38 mouse cellular contexts compared by ENCODE assay signal in the genomic region with DNA sequence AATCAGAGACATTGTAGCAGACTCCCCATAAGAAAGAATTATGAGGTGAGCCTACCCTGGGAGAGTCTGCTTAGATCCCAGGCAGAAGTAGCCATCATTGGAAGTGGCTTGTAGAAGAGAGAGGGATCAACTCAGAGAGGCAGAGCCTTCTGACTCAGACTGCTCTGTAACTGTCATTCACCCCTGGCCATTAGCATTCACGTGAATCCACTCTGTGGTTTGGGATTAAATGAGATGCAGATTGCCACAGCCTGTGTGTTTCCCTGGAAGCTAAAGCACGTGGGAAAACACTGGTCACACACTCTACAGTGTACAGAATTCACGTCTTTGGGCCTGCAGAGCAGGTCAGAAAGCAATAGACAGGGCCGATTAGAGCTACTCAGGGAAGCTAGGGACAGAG. TPM values are rescaled to one million over a fixed set of nuclear protein-coding genes. Genes with fewer than 3 reads are reported as not detected.
"Had no signal": no experiment of that assay in that cellular context is flagged by ENCODE, and none has a peak within 500 bp of the region (broad histone marks: within the 10 kb centered on the region; RNA-seq: fewer than 3 reads in every experiment).

No protein-coding gene starts in this region.

- H3K4me3 ChIP-seq: embryonic facial prominence, embryonic 10.5 days; embryonic facial prominence, embryonic 12.5 days; embryonic facial prominence, embryonic 13.5 days; embryonic facial prominence, embryonic 15.5 days; erythroblast, embryonic 14.5 days; forebrain, embryonic 10.5 days; forebrain, embryonic 12.5 days; forebrain, embryonic 13.5 days; forebrain, embryonic 15.5 days; gastrocnemius, adult 2 months; heart, adult 2 months had no signal

- ATAC-seq: forebrain, embryonic 13.5 days; forebrain, embryonic 14.5 days; forebrain, embryonic 15.5 days; forebrain, embryonic 16.5 days; forebrain, postnatal 0 days had no signal

- H3K4me1 ChIP-seq: embryonic facial prominence, embryonic 12.5 days; embryonic facial prominence, embryonic 13.5 days; embryonic facial prominence, embryonic 15.5 days; forebrain, embryonic 10.5 days; forebrain, embryonic 12.5 days; forebrain, embryonic 13.5 days; forebrain, embryonic 15.5 days had no signal

- H3K27me3 ChIP-seq: embryonic facial prominence, embryonic 12.5 days; embryonic facial prominence, embryonic 15.5 days; forebrain, embryonic 12.5 days; forebrain, embryonic 13.5 days; forebrain, embryonic 15.5 days had no signal

- DNase-seq: cerebellum, adult 9-10 months; cerebellum, adult 9-11 months; cerebellum, postnatal 10 days; cerebellum, postnatal 14 days; cerebellum, postnatal 25 days; cerebellum, postnatal 36 days; embryo, embryonic 11 days; forebrain, postnatal 0 days; gastrocnemius, adult 2 months; gastrocnemius, postnatal 10 days; gastrocnemius, postnatal 14 days; gastrocnemius, postnatal 25 days; gastrocnemius, postnatal 36 days; heart, adult 11 months; heart, adult 18-20 months; heart, adult 2 months had no signal

- H3K36me3 ChIP-seq: embryonic facial prominence, embryonic 10.5 days; embryonic facial prominence, embryonic 12.5 days; embryonic facial prominence, embryonic 13.5 days; embryonic facial prominence, embryonic 15.5 days; forebrain, embryonic 10.5 days; forebrain, embryonic 12.5 days; forebrain, embryonic 15.5 days had no signal

- H3K27ac ChIP-seq: embryonic facial prominence, embryonic 10.5 days; embryonic facial prominence, embryonic 12.5 days; embryonic facial prominence, embryonic 13.5 days; embryonic facial prominence, embryonic 15.5 days; forebrain, embryonic 10.5 days; forebrain, embryonic 12.5 days; forebrain, embryonic 13.5 days; forebrain, embryonic 15.5 days; gastrocnemius, adult 2 months; heart, adult 2 months had no signal

RNA-seq across cellular contexts. Expression of gene Ace3, which starts 10.0 kb away (rescaled TPM):
- total RNA-seq: common myeloid progenitor, adult 5-6 weeks; forebrain, postnatal 0 days; gastrocnemius, adult 18-20 months; gastrocnemius, adult 2 months; gastrocnemius, adult 8-10 months; gastrocnemius, postnatal 10 days; gastrocnemius, postnatal 14 days; gastrocnemius, postnatal 25 days; gastrocnemius, postnatal 36 days; gastrocnemius, postnatal 4 days; granulocyte monocyte progenitor cell, adult 5-6 weeks; heart, adult 18-20 months; heart, adult 2 months; heart, adult 8-10 months had no signal
- polyA plus RNA-seq: cortical plate, adult 2 months; embryonic facial prominence, embryonic 10.5 days; embryonic facial prominence, embryonic 11.5 days; embryonic facial prominence, embryonic 12.5 days; embryonic facial prominence, embryonic 13.5 days; embryonic facial prominence, embryonic 14.5 days; embryonic facial prominence, embryonic 15.5 days; erythroblast, embryonic 14.5 days; forebrain, embryonic 10.5 days; forebrain, embryonic 11.5 days; forebrain, embryonic 12.5 days; forebrain, embryonic 13.5 days; forebrain, embryonic 14.5 days; forebrain, embryonic 16.5 days; forebrain, postnatal 0 days; frontal cortex, adult 2 months; heart, adult 2 months had no signal

RNA-seq across cellular contexts. Expression of gene Ace, which starts 16.7 kb away (rescaled TPM):
- total RNA-seq: granulocyte monocyte progenitor cell, adult 5-6 weeks had no signal
- polyA plus RNA-seq: erythroblast, embryonic 14.5 days had no signal

RNA-seq across cellular contexts. Expression of gene Kcnh6, which starts 23.5 kb away (rescaled TPM):
- total RNA-seq: common myeloid progenitor, adult 5-6 weeks; gastrocnemius, adult 18-20 months; gastrocnemius, adult 2 months; gastrocnemius, adult 8-10 months; gastrocnemius, postnatal 10 days; gastrocnemius, postnatal 14 days; gastrocnemius, postnatal 25 days; gastrocnemius, postnatal 36 days; granulocyte monocyte progenitor cell, adult 5-6 weeks; heart, adult 2 months; heart, adult 8-10 months had no signal
- polyA plus RNA-seq: erythroblast, embryonic 14.5 days had no signal
